Mouse (Mus musculus): ENCODE measurements around the gene Dqx1.

GRCm38 (mm10) chr6:83092416-83093127 lies 34.9 kb downstream of the Dqx1 start:
- TF ChIP-seq CTCF (IDR thresholded peaks at IDR 0.05; ENCODE audit: borderline replicate concordance, insufficient read depth, low read length), result no peak
- no peak for TF ChIP-seq POLR2A (IDR thresholded peaks at IDR 0.05; ENCODE audit: low read depth, low read length)
